Mouse (Mus musculus): ENCODE measurements around the gene Scube3.

- TF ChIP-seq CTCF (IDR thresholded peaks at IDR 0.05; ENCODE audit: borderline replicate concordance, insufficient read depth, low read depth, low read length), result no peak
- no peak for TF ChIP-seq POLR2A (IDR thresholded peaks at IDR 0.05; ENCODE audit: borderline replicate concordance, insufficient read depth, low read length)
These were observed 66.3 kb downstream of the Scube3 start for GRCm38 (mm10) chr17:28208314-28208612.
